9 mouse cellular contexts compared by ENCODE assay signal in genomic region chr10:80574896-80575295, GRCm38 (mm10). TPM values are rescaled to one million over a fixed set of nuclear protein-coding genes. Genes with fewer than 3 reads are reported as not detected.
A peak's percentile ranks its signal among the peaks of the same experiment; 100 is the strongest.
DNase-seq lines count a peak whose midpoint lies in the region; ATAC-seq lines count a peak whose summit lies in the region.
"Had no signal": no experiment of that assay in that cellular context is flagged by ENCODE, and none has a peak within 500 bp of the region (broad histone marks: within the 10 kb centered on the region; RNA-seq: fewer than 3 reads in every experiment).

No protein-coding gene starts in this region.

- DNase-seq in lung, postnatal 4 days = no peak
- no peak for DNase-seq in adrenal gland, postnatal 4 days (ENCODE audit: low spot score in 2 of 2)
- no peak for DNase-seq in layer of hippocampus, postnatal 14 days (ENCODE audit: low spot score in 2 of 2)
- DNase-seq: embryo, embryonic 11 days had no signal

- WGBS in lung, embryonic 15.5 days = 73% methylated on average over 3 of the region's 3 CpGs
- WGBS in hindbrain, embryonic 16.5 days = 78% methylated on average over 3 of the region's 3 CpGs
- 83% methylated on average over 3 of the region's 3 CpGs for WGBS in neural tube, embryonic 14.5 days

- peak overlapping the region; percentile 97 for H3K4me2 ChIP-seq in lung, embryonic 15.5 days
- H3K4me2 ChIP-seq in hindbrain, embryonic 16.5 days (ENCODE audit: low read length) = peak overlapping the region; percentile 94
- H3K4me2 ChIP-seq in neural tube, embryonic 14.5 days (ENCODE audit: low read depth, low read length) = 0 out of 2 replicates have a peak overlapping the region, but pooled peaks have one; percentile 94

- H3K4me3 ChIP-seq in erythroblast, embryonic 14.5 days (replicated peaks) = peak overlapping the region; percentile 96
- no peak overlapping the region for H3K4me3 ChIP-seq in lung, embryonic 15.5 days
- no peak overlapping the region for H3K4me3 ChIP-seq in hindbrain, embryonic 16.5 days (ENCODE audit: low read length)
- no peak overlapping the region for H3K4me3 ChIP-seq in neural tube, embryonic 14.5 days (ENCODE audit: low read depth, low read length)

- ATAC-seq in erythroblast, adult 5-6 weeks (replicated peaks; ENCODE audit: low FRiP score, poor library complexity, severe bottlenecking) = no peak
- ATAC-seq in lung, embryonic 15.5 days (ENCODE audit: borderline replicate concordance, extremely low read depth, low FRiP score, low TSS enrichment) = no peak
- no peak for ATAC-seq in hindbrain, embryonic 16.5 days
- no peak for ATAC-seq in neural tube, embryonic 14.5 days (ENCODE audit: low read depth)

- no peaks in the 10 kb centered on the region for H3K27me3 ChIP-seq in erythroblast, embryonic 14.5 days (ENCODE audit: control insufficient read depth)
- no peaks in the 10 kb centered on the region for H3K27me3 ChIP-seq in lung, embryonic 15.5 days
- H3K27me3 ChIP-seq in hindbrain, embryonic 16.5 days (replicated peaks; ENCODE audit: control insufficient read depth, insufficient read depth, low read length) = no peaks in the 10 kb centered on the region
- H3K27me3 ChIP-seq in neural tube, embryonic 14.5 days (ENCODE audit: control insufficient read depth, insufficient read depth, low read length) = no peaks in the 10 kb centered on the region; the same call in 1 of the 2 replicates

- no peak overlapping the region for H3K27ac ChIP-seq in lung, embryonic 15.5 days
- no peak overlapping the region for H3K27ac ChIP-seq in hindbrain, embryonic 16.5 days (ENCODE audit: low read depth, low read length)
- no peak overlapping the region for H3K27ac ChIP-seq in neural tube, embryonic 14.5 days (ENCODE audit: low read depth, low read length)

- H3K36me3 ChIP-seq in erythroblast, embryonic 14.5 days (ENCODE audit: control insufficient read depth) = peaks cover 58% of the 10 kb centered on the region
- H3K36me3 ChIP-seq in lung, embryonic 15.5 days = no peaks in the 10 kb centered on the region
- H3K36me3 ChIP-seq in hindbrain, embryonic 16.5 days (ENCODE audit: control insufficient read depth, insufficient read depth, low read length) = no peaks in the 10 kb centered on the region
- H3K36me3 ChIP-seq in neural tube, embryonic 14.5 days (ENCODE audit: control insufficient read depth, insufficient read depth, low read length) = no peaks in the 10 kb centered on the region

- H3K9me3 ChIP-seq in erythroblast, embryonic 14.5 days (ENCODE audit: control insufficient read depth, low read length) = no peaks in the 10 kb centered on the region
- no peaks in the 10 kb centered on the region for H3K9me3 ChIP-seq in lung, embryonic 15.5 days
- H3K9me3 ChIP-seq in hindbrain, embryonic 16.5 days (ENCODE audit: control insufficient read depth, low read length) = no peaks in the 10 kb centered on the region
- no peaks in the 10 kb centered on the region for H3K9me3 ChIP-seq in neural tube, embryonic 14.5 days (ENCODE audit: control insufficient read depth, low read length)

- peaks cover 97% of the 10 kb centered on the region for H3K4me1 ChIP-seq in erythroblast, embryonic 14.5 days (ENCODE audit: control insufficient read depth)
- H3K4me1 ChIP-seq in lung, embryonic 15.5 days = peaks cover 71% of the 10 kb centered on the region
- peaks cover 51% of the 10 kb centered on the region for H3K4me1 ChIP-seq in hindbrain, embryonic 16.5 days (ENCODE audit: control insufficient read depth, insufficient read depth, low read depth, low read length)
- peaks cover 32% of the 10 kb centered on the region for H3K4me1 ChIP-seq in neural tube, embryonic 14.5 days (ENCODE audit: control insufficient read depth, insufficient read depth, low read length)

- peak overlapping the region; percentile 75; the same call in 1 of the 2 replicates for H3K9ac ChIP-seq in lung, embryonic 15.5 days
- 0 out of 2 replicates have a peak overlapping the region, but pooled peaks have one; percentile 8 for H3K9ac ChIP-seq in hindbrain, embryonic 16.5 days (ENCODE audit: low read depth, low read length)
- H3K9ac ChIP-seq in neural tube, embryonic 14.5 days (replicated peaks; ENCODE audit: low read depth, low read length) = no peak overlapping the region

RNA-seq across cellular contexts. Expression of gene Klf16, which starts 2.2 kb away (rescaled TPM):
- polyA plus RNA-seq in erythroblast, embryonic 14.5 days (2012) = 19.9 and 21.2 TPM in 2 replicates
- 0.96 and 1.0 TPM in 2 replicates for total RNA-seq in erythroblast, adult 5-6 weeks (2015; ENCODE audit: low replicate concordance)
- 2.3 and 4.2 TPM in 2 replicates for total RNA-seq in erythroblast, adult 5-6 weeks (2017; ENCODE audit: low replicate concordance)
- 10.1 and 10.2 TPM in 2 replicates for polyA plus RNA-seq in lung, embryonic 15.5 days (2015; fragmentation: Nextera tagmentation; extraction: Ambion mirVana)
- 5.1 and 5.8 TPM in 2 replicates for polyA plus RNA-seq in hindbrain, embryonic 16.5 days (2015; fragmentation: Nextera tagmentation; extraction: Ambion mirVana)
- 3.5 and 4.8 TPM in 2 replicates for polyA plus RNA-seq in neural tube, embryonic 14.5 days (2014; fragmentation: Nextera tagmentation; extraction: Ambion mirVana)
- total RNA-seq in adrenal gland, postnatal 4 days (2021) = 10 to 100 TPM; 14.2 to 16.5 TPM
- 10 to 100 TPM; 40.1 to 44.3 TPM for total RNA-seq in layer of hippocampus, postnatal 14 days (2021)

RNA-seq across cellular contexts. Expression of gene Rexo1, which starts 13.5 kb away (rescaled TPM):
- polyA plus RNA-seq in erythroblast, embryonic 14.5 days (2012) = 14.5 and 15.5 TPM in 2 replicates
- total RNA-seq in erythroblast, adult 5-6 weeks (2015; ENCODE audit: low replicate concordance) = 18.0 and 20.2 TPM in 2 replicates
- 10.7 and 12.0 TPM in 2 replicates for total RNA-seq in erythroblast, adult 5-6 weeks (2017; ENCODE audit: low replicate concordance)
- polyA plus RNA-seq in lung, embryonic 15.5 days (2015; fragmentation: Nextera tagmentation; extraction: Ambion mirVana) = 25.0 and 25.8 TPM in 2 replicates
- 25.8 and 26.5 TPM in 2 replicates for polyA plus RNA-seq in hindbrain, embryonic 16.5 days (2015; fragmentation: Nextera tagmentation; extraction: Ambion mirVana)
- polyA plus RNA-seq in neural tube, embryonic 14.5 days (2014; fragmentation: Nextera tagmentation; extraction: Ambion mirVana) = 30.6 and 30.7 TPM in 2 replicates
- 10 to 100 TPM; 71.7 to 78.9 TPM for total RNA-seq in adrenal gland, postnatal 4 days (2021)
- 10 to 100 TPM; 47.0 to 50.5 TPM for total RNA-seq in layer of hippocampus, postnatal 14 days (2021)

RNA-seq across cellular contexts. Expression of gene Abhd17a, which starts 15.2 kb away (rescaled TPM):
- polyA plus RNA-seq in erythroblast, embryonic 14.5 days (2012) = 103 and 117 TPM in 2 replicates
- total RNA-seq in erythroblast, adult 5-6 weeks (2015; ENCODE audit: low replicate concordance) = 23.6 and 66.1 TPM in 2 replicates
- 2.0 and 7.7 TPM in 2 replicates for total RNA-seq in erythroblast, adult 5-6 weeks (2017; ENCODE audit: low replicate concordance)
- polyA plus RNA-seq in lung, embryonic 15.5 days (2015; fragmentation: Nextera tagmentation; extraction: Ambion mirVana) = 122 and 133 TPM in 2 replicates
- polyA plus RNA-seq in hindbrain, embryonic 16.5 days (2015; fragmentation: Nextera tagmentation; extraction: Ambion mirVana) = 127 and 130 TPM in 2 replicates
- polyA plus RNA-seq in neural tube, embryonic 14.5 days (2014; fragmentation: Nextera tagmentation; extraction: Ambion mirVana) = 144 and 155 TPM in 2 replicates
- total RNA-seq in adrenal gland, postnatal 4 days (2021) = 100 to 1,000 TPM; 106 to 112 TPM
- total RNA-seq in layer of hippocampus, postnatal 14 days (2021) = 100 to 1,000 TPM; 189 to 197 TPM

RNA-seq across cellular contexts. Expression of gene Scamp4, which starts 27.8 kb away (rescaled TPM):
- polyA plus RNA-seq in erythroblast, embryonic 14.5 days (2012) = 6.8 and 7.3 TPM in 2 replicates
- 7.3 and 14.0 TPM in 2 replicates for total RNA-seq in erythroblast, adult 5-6 weeks (2015; ENCODE audit: low replicate concordance)
- 2.6 and 3.1 TPM in 2 replicates for total RNA-seq in erythroblast, adult 5-6 weeks (2017; ENCODE audit: low replicate concordance)
- polyA plus RNA-seq in lung, embryonic 15.5 days (2015; fragmentation: Nextera tagmentation; extraction: Ambion mirVana) = 79.0 and 84.8 TPM in 2 replicates
- 73.6 and 80.8 TPM in 2 replicates for polyA plus RNA-seq in hindbrain, embryonic 16.5 days (2015; fragmentation: Nextera tagmentation; extraction: Ambion mirVana)
- 71.6 and 72.4 TPM in 2 replicates for polyA plus RNA-seq in neural tube, embryonic 14.5 days (2014; fragmentation: Nextera tagmentation; extraction: Ambion mirVana)
- total RNA-seq in adrenal gland, postnatal 4 days (2021) = 10 to 100 TPM; 49.5 to 51.8 TPM
- total RNA-seq in layer of hippocampus, postnatal 14 days (2021) = 10 to 100 TPM; 38.5 to 40.7 TPM

RNA-seq across cellular contexts. Expression of gene Adat3, which starts 27.8 kb away (rescaled TPM):
- polyA plus RNA-seq in erythroblast, embryonic 14.5 days (2012) = 4.1 and 6.2 TPM in 2 replicates
- total RNA-seq in erythroblast, adult 5-6 weeks (2015; ENCODE audit: low replicate concordance) = not detected in 2 replicates
- 0.94 TPM in 1 of 2 replicates, not detected in the other for total RNA-seq in erythroblast, adult 5-6 weeks (2017; ENCODE audit: low replicate concordance)
- 9.1 TPM in 2 replicates for polyA plus RNA-seq in lung, embryonic 15.5 days (2015; fragmentation: Nextera tagmentation; extraction: Ambion mirVana)
- polyA plus RNA-seq in hindbrain, embryonic 16.5 days (2015; fragmentation: Nextera tagmentation; extraction: Ambion mirVana) = 5.2 and 6.4 TPM in 2 replicates
- 5.5 and 6.7 TPM in 2 replicates for polyA plus RNA-seq in neural tube, embryonic 14.5 days (2014; fragmentation: Nextera tagmentation; extraction: Ambion mirVana)
- total RNA-seq in adrenal gland, postnatal 4 days (2021) = 1 to 10 TPM; 4.0 to 4.9 TPM
- total RNA-seq in layer of hippocampus, postnatal 14 days (2021) = 1 to 10 TPM; 2.3 to 2.8 TPM
